ENCODE assay signal across 8 mouse cellular contexts in genomic region chr7:123030295-123030694, GRCm38 (mm10).
DNase-seq lines count a peak whose midpoint lies in the region; ATAC-seq and TF ChIP-seq lines count a peak whose summit lies in the region.

No protein-coding gene starts in this region.

- peak overlapping the region; percentile 28; the same call in 1 of the 2 replicates for H3K4me3 ChIP-seq in lung, postnatal 0 days (ENCODE audit: low read depth, low read length)
- peak overlapping the region; percentile 42 for H3K4me3 ChIP-seq in limb, embryonic 15.5 days
- H3K4me3 ChIP-seq in stomach, embryonic 16.5 days (replicated peaks; ENCODE audit: low read length): peak overlapping the region; percentile 46

- H3K4me1 ChIP-seq in lung, postnatal 0 days (ENCODE audit: insufficient read depth, low read depth, low read length): 0 out of 2 replicates have a peak, but pooled peaks cover 2% of the 10 kb centered on the region
- peaks cover 10% of the 10 kb centered on the region for H3K4me1 ChIP-seq in limb, embryonic 15.5 days
- peaks cover 12% of the 10 kb centered on the region; the same call in 1 of the 2 replicates for H3K4me1 ChIP-seq in stomach, embryonic 16.5 days (ENCODE audit: control insufficient read depth, insufficient read depth, low read length)

- H3K27me3 ChIP-seq in lung, postnatal 0 days (replicated peaks; ENCODE audit: insufficient read depth, low read length): no peaks in the 10 kb centered on the region
- H3K27me3 ChIP-seq in limb, embryonic 15.5 days: no peaks in the 10 kb centered on the region
- no peaks in the 10 kb centered on the region for H3K27me3 ChIP-seq in stomach, embryonic 16.5 days (ENCODE audit: control insufficient read depth, insufficient read depth, low read length)

- no peak for TF ChIP-seq EP300 in lung, postnatal 0 days (IDR thresholded peaks at IDR 0.05)

- no peak for TF ChIP-seq CTCF in lung, postnatal 0 days (IDR thresholded peaks at IDR 0.05)

- ATAC-seq in lung, postnatal 0 days: no peak
- ATAC-seq in limb, embryonic 15.5 days (ENCODE audit: insufficient number of reproducible peaks, low FRiP score, low TSS enrichment, low read depth): no peak
- no peak for ATAC-seq in stomach, embryonic 16.5 days (ENCODE audit: insufficient read depth, low FRiP score)

- H3K9me3 ChIP-seq in lung, postnatal 0 days (ENCODE audit: low read length): no peaks in the 10 kb centered on the region
- H3K9me3 ChIP-seq in limb, embryonic 15.5 days: no peaks in the 10 kb centered on the region
- no peaks in the 10 kb centered on the region for H3K9me3 ChIP-seq in stomach, embryonic 16.5 days (replicated peaks; ENCODE audit: control insufficient read depth, low read length)

- no peak overlapping the region for H3K27ac ChIP-seq in lung, postnatal 0 days (ENCODE audit: low read length)
- no peak overlapping the region for H3K27ac ChIP-seq in limb, embryonic 15.5 days
- H3K27ac ChIP-seq in stomach, embryonic 16.5 days (ENCODE audit: low read length): no peak overlapping the region; the same call in 1 of the 2 replicates

- WGBS in lung, postnatal 0 days: 17% methylated on average over 13 of the region's 13 CpGs
- WGBS in limb, embryonic 15.5 days: 17% methylated on average over 13 of the region's 13 CpGs
- 16% methylated on average over 13 of the region's 13 CpGs for WGBS in stomach, embryonic 16.5 days

- peak; percentile 24 for DNase-seq in cerebellum, adult 8-10 months
- no peak for DNase-seq in cerebellum, postnatal 4 days (ENCODE audit: low spot score in 2 of 2)
- DNase-seq in lung, postnatal 0 days (ENCODE audit: low spot score): no peak
- DNase-seq in lung, postnatal 14 days: no peak
- DNase-seq in right cerebral cortex, adult 18-20 months: no peak
- no peak for DNase-seq in layer of hippocampus, postnatal 25 days (ENCODE audit: extremely low spot score in 1 of 2, low spot score in 1 of 2)

- no peaks in the 10 kb centered on the region for H3K36me3 ChIP-seq in lung, postnatal 0 days (ENCODE audit: insufficient read depth, low read length)
- no peaks in the 10 kb centered on the region for H3K36me3 ChIP-seq in limb, embryonic 15.5 days
- H3K36me3 ChIP-seq in stomach, embryonic 16.5 days (ENCODE audit: control insufficient read depth, insufficient read depth, low read length): no peaks in the 10 kb centered on the region

- no peak overlapping the region for H3K9ac ChIP-seq in lung, postnatal 0 days (replicated peaks; ENCODE audit: low read depth)
- H3K9ac ChIP-seq in limb, embryonic 15.5 days: no peak overlapping the region
- H3K9ac ChIP-seq in stomach, embryonic 16.5 days (ENCODE audit: low read length): 0 out of 2 replicates have a peak overlapping the region, but pooled peaks have one; percentile 31

- H3K4me2 ChIP-seq in lung, postnatal 0 days (replicated peaks; ENCODE audit: low read depth, low read length): peak overlapping the region; percentile 69
- H3K4me2 ChIP-seq in limb, embryonic 15.5 days: peak overlapping the region; percentile 88
- H3K4me2 ChIP-seq in stomach, embryonic 16.5 days (ENCODE audit: low read depth, low read length): peak overlapping the region; percentile 79
